Mouse (Mus musculus) MEL (cell line): ENCODE measurements around the gene Slco4a1.

Experiments used
- CTCF ChIP-seq, 3 experiments: IDR thresholded peaks in 2 of 3; conservative IDR thresholded peaks in 1 of 3; 2 replicates each; pipeline ENCODE4 v1.5.1; 2011 to 2012; ENCODE audit warnings: low read length in 3 of 3, low read depth in 2 of 3, mild to moderate bottlenecking in 2 of 3, improper control_type of control experiment in 1 of 3, inconsistent platforms in 1 of 3, mixed read lengths in 1 of 3, moderate library complexity in 1 of 3; ENCODE audit not compliant: control insufficient read depth in 1 of 3, insufficient read depth in 1 of 3, poor library complexity in 1 of 3, severe bottlenecking in 1 of 3
- GATA1 ChIP-seq: IDR thresholded peaks from 2 replicates; pipeline ENCODE4 v1.6.1; 2011; ENCODE audit warnings: low read depth, low read length, improper control_type of control experiment
- POLR2A ChIP-seq, 2 experiments: IDR thresholded peaks; 2 replicates each; pipeline ENCODE4 v1.6.1; 2011 to 2012; ENCODE audit warnings: low read length in 2 of 2, mild to moderate bottlenecking in 2 of 2, control low read depth in 1 of 2, improper control_type of control experiment in 1 of 2, low read depth in 1 of 2, moderate library complexity in 1 of 2; ENCODE audit not compliant: control insufficient read depth in 1 of 2, insufficient read depth in 1 of 2, poor library complexity in 1 of 2
- TAL1 ChIP-seq: IDR thresholded peaks from 2 replicates; pipeline ENCODE4 v1.6.1; 2012; ENCODE audit warnings: mild to moderate bottlenecking, inconsistent platforms, low read length, moderate library complexity, mixed read lengths
- ZKSCAN1 ChIP-seq: IDR thresholded peaks from 2 replicates; pipeline ENCODE4 v1.6.1; 2012; ENCODE audit warnings: low read depth, mild to moderate bottlenecking, inconsistent platforms, low read length, improper control_type of control experiment, moderate library complexity
- ZNF384 ChIP-seq: IDR thresholded peaks from 2 replicates; pipeline ENCODE4 v1.6.1; 2012; ENCODE audit warnings: low read depth, mild to moderate bottlenecking, inconsistent platforms, low read length, improper control_type of control experiment

DNA sequence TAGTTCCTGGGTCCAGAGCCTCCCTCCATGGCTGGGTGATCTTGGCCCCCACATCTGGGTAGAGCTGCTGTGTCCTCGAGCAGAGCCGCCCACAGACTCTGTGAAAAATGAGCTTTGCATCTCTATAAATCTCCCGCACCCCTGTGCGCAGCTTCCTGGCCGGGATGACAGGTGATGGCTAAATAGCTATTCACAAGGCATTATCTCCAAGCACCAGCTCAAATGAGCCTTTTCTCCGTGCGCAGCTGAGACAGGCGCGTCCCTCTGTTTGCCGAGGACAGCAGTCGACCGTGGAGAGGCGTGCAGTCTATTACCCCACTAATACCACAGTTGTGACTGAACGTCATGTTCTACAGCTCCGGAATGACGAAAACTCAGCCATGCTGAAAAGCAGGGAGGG, 26.2 kb downstream of the Slco4a1 start:
- no peak for TF ChIP-seq ZNF384
- no peak for TF ChIP-seq ZKSCAN1
- TF ChIP-seq TAL1, result no peak
- no peak for TF ChIP-seq CTCF (IDR thresholded peaks at IDR 0.05 in 2 of 3, conservative IDR thresholded peaks at IDR 0.05 in 1 of 3; ENCODE audit: control insufficient read depth in 1 of 3, insufficient read depth in 1 of 3, low read depth in 2 of 3, low read length in 3 of 3, poor library complexity in 1 of 3, severe bottlenecking in 1 of 3)
- no peak for TF ChIP-seq POLR2A (IDR thresholded peaks at IDR 0.05; ENCODE audit: control insufficient read depth in 1 of 2, insufficient read depth in 1 of 2, low read depth in 1 of 2, low read length in 2 of 2, poor library complexity in 1 of 2)
- TF ChIP-seq GATA1, result no peak
